Mouse (Mus musculus) ovary, postnatal 10 days (tissue): ENCODE data around the gene Vps52.

ENCODE experiments used
- DNase-seq: peaks from one replicate; pipeline ENCODE4 v3.0.0; 2022; ENCODE audit warnings: low spot score

Vps52 gene

GRCm38 (mm10) chr17:33955555-33956214 is at the start of gene Vps52, which contains the start of gene Rps18:
Gene Vps52, plus strand, starts transcription at chr17:33955812.
Gene Rps18, minus strand, starts transcription at chr17:33956001.
- peak; percentile 92 for DNase-seq

- DNase-seq: no peak
These were observed 47.1 kb upstream of the Vps52 start for GRCm38 (mm10) chr17:33908331-33909076.

GRCm38 (mm10) chr17:33909077-33909868 is 46.3 kb upstream of the Vps52 start, which contains the start of gene Daxx:
Gene Daxx, plus strand, starts transcription at chr17:33909414.
- DNase-seq: peak; percentile 98

GRCm38 (mm10) chr17:33909869-33910250 is 45.8 kb upstream of the Vps52 start:
- no peak for DNase-seq

GRCm38 (mm10) chr17:33910346-33911051 is 45.1 kb upstream of the Vps52 start:
- no peak for DNase-seq

GRCm38 (mm10) chr17:33911052-33911812 is 44.4 kb upstream of the Vps52 start:
- no peak for DNase-seq

- DNase-seq: no peak
These were observed 43.7 kb upstream of the Vps52 start for GRCm38 (mm10) chr17:33911813-33912414.

GRCm38 (mm10) chr17:33913264-33913663 is 42.3 kb upstream of the Vps52 start:
- no peak for DNase-seq

GRCm38 (mm10) chr17:33913905-33914304 is 41.7 kb upstream of the Vps52 start:
- no peak for DNase-seq

- no peak for DNase-seq
These were observed 40.6 kb upstream of the Vps52 start for GRCm38 (mm10) chr17:33914969-33915391.

- peak; percentile 86 for DNase-seq
These were observed 39.9 kb upstream of the Vps52 start, which contains the start of the genes Tapbp and Zbtb22 for GRCm38 (mm10) chr17:33915671-33916250. Gene Tapbp, plus strand, starts transcription at chr17:33915899. Gene Zbtb22, plus strand, starts transcription at chr17:33915904.

GRCm38 (mm10) chr17:33916294-33916693 is 39.3 kb upstream of the Vps52 start:
- no peak for DNase-seq

- DNase-seq: no peak
These were observed 38.6 kb upstream of the Vps52 start for GRCm38 (mm10) chr17:33916847-33917655.

- DNase-seq: no peak
These were observed 37.8 kb upstream of the Vps52 start for GRCm38 (mm10) chr17:33917656-33918292.

- DNase-seq: no peak
These were observed 37.1 kb upstream of the Vps52 start for GRCm38 (mm10) chr17:33918293-33919203.

- peak; percentile 63 for DNase-seq
These were observed 36.0 kb upstream of the Vps52 start for GRCm38 (mm10) chr17:33919351-33920281.
